Mouse (Mus musculus) testis, adult 2 months (tissue): Measurements from ENCODE around the gene Upk3bl.

Experiments
- CTCF ChIP-seq: fragments of 200-500 bp; IDR thresholded peaks from 2 replicates; pipeline ENCODE4 v1.5.1; 2012; ENCODE audit warnings: low read depth, mild to moderate bottlenecking, inconsistent platforms, low read length, moderate library complexity; ENCODE audit not compliant: control insufficient read depth, insufficient read depth, insufficient replicate concordance
- POLR2A ChIP-seq: fragments of 200-500 bp; IDR thresholded peaks from 2 replicates; pipeline ENCODE4 v1.6.1; 2012; ENCODE audit warnings: low read depth, mild to moderate bottlenecking, inconsistent platforms, low read length, moderate library complexity; ENCODE audit not compliant: control insufficient read depth

DNA sequence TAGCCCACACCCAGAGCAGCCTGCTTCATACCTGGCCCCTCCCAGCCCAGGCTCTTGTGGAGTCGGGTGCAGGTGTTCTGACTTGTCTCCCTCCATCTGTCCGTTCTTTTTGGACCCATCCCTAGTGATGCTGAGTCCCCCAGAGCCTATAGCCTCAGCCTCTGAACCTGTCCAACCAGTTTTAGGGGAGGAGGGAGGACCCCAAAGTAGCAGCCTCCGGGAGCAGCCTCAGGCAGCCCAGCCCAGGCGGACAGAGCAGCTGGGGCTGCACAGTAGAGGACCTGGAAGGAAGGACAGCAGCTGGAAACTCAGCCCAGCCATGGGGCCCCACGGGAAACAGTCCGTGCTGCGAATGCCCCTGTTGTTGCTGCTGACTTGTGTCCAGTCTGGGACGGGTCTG is 2.8 kb downstream of the Upk3bl start:
- TF ChIP-seq CTCF (no peak), POLR2A (no peak)
